Mouse (Mus musculus): ENCODE measurements around the gene Odf3. TPM values are rescaled to one million over a fixed set of nuclear protein-coding genes. Genes with fewer than 3 reads are reported as not detected.

Gene Odf3
- not detected in 2 replicates for total RNA-seq (2017)

- ATAC-seq (replicated peaks in 1 of 2; ENCODE audit: insufficient read depth in 1 of 2, low FRiP score in 2 of 2, low TSS enrichment in 1 of 2, low read depth in 1 of 2, poor library complexity in 2 of 2, severe bottlenecking in 2 of 2): no peak
Measured at GRCm38 (mm10) chr7:140847755-140848580, at the start of gene Odf3. Odf3 (plus strand) TSS chr7:140847805.

- no peak for ATAC-seq (replicated peaks in 1 of 2; ENCODE audit: insufficient read depth in 1 of 2, low FRiP score in 2 of 2, low TSS enrichment in 1 of 2, low read depth in 1 of 2, poor library complexity in 2 of 2, severe bottlenecking in 2 of 2)
Measured at GRCm38 (mm10) chr7:140798212-140798611, 49.4 kb upstream of the Odf3 start.

- no peak for ATAC-seq (replicated peaks in 1 of 2; ENCODE audit: insufficient read depth in 1 of 2, low FRiP score in 2 of 2, low TSS enrichment in 1 of 2, low read depth in 1 of 2, poor library complexity in 2 of 2, severe bottlenecking in 2 of 2)
Measured at GRCm38 (mm10) chr7:140802629-140803028, 45.0 kb upstream of the Odf3 start.

GRCm38 (mm10) chr7:140805704-140806103, 41.9 kb upstream of the Odf3 start:
- ATAC-seq (replicated peaks in 1 of 2; ENCODE audit: insufficient read depth in 1 of 2, low FRiP score in 2 of 2, low TSS enrichment in 1 of 2, low read depth in 1 of 2, poor library complexity in 2 of 2, severe bottlenecking in 2 of 2): peak; percentile 85 to 94

- no peak for ATAC-seq (replicated peaks in 1 of 2; ENCODE audit: insufficient read depth in 1 of 2, low FRiP score in 2 of 2, low TSS enrichment in 1 of 2, low read depth in 1 of 2, poor library complexity in 2 of 2, severe bottlenecking in 2 of 2)
Measured at GRCm38 (mm10) chr7:140810496-140810895, 37.1 kb upstream of the Odf3 start.

GRCm38 (mm10) chr7:140811714-140812113, 35.9 kb upstream of the Odf3 start:
- no peak for ATAC-seq (replicated peaks in 1 of 2; ENCODE audit: insufficient read depth in 1 of 2, low FRiP score in 2 of 2, low TSS enrichment in 1 of 2, low read depth in 1 of 2, poor library complexity in 2 of 2, severe bottlenecking in 2 of 2)

- no peak for ATAC-seq (replicated peaks in 1 of 2; ENCODE audit: insufficient read depth in 1 of 2, low FRiP score in 2 of 2, low TSS enrichment in 1 of 2, low read depth in 1 of 2, poor library complexity in 2 of 2, severe bottlenecking in 2 of 2)
Measured at GRCm38 (mm10) chr7:140812850-140813249, 34.8 kb upstream of the Odf3 start.

GRCm38 (mm10) chr7:140820173-140820572, 27.4 kb upstream of the Odf3 start:
- ATAC-seq (replicated peaks in 1 of 2; ENCODE audit: insufficient read depth in 1 of 2, low FRiP score in 2 of 2, low TSS enrichment in 1 of 2, low read depth in 1 of 2, poor library complexity in 2 of 2, severe bottlenecking in 2 of 2): no peak

- no peak for ATAC-seq (replicated peaks in 1 of 2; ENCODE audit: insufficient read depth in 1 of 2, low FRiP score in 2 of 2, low TSS enrichment in 1 of 2, low read depth in 1 of 2, poor library complexity in 2 of 2, severe bottlenecking in 2 of 2)
Measured at GRCm38 (mm10) chr7:140821305-140821652, 26.3 kb upstream of the Odf3 start.

GRCm38 (mm10) chr7:140821653-140822329, 25.8 kb upstream of the Odf3 start, which contains the start of gene Zfp941:
Zfp941 (minus strand) TSS chr7:140822178.
- peak; percentile 77 to 95 for ATAC-seq (replicated peaks in 1 of 2; ENCODE audit: insufficient read depth in 1 of 2, low FRiP score in 2 of 2, low TSS enrichment in 1 of 2, low read depth in 1 of 2, poor library complexity in 2 of 2, severe bottlenecking in 2 of 2)

- ATAC-seq (replicated peaks in 1 of 2; ENCODE audit: insufficient read depth in 1 of 2, low FRiP score in 2 of 2, low TSS enrichment in 1 of 2, low read depth in 1 of 2, poor library complexity in 2 of 2, severe bottlenecking in 2 of 2): no peak
Measured at GRCm38 (mm10) chr7:140822731-140823130, 24.9 kb upstream of the Odf3 start.

- peak; percentile 62 to 70 for ATAC-seq (replicated peaks in 1 of 2; ENCODE audit: insufficient read depth in 1 of 2, low FRiP score in 2 of 2, low TSS enrichment in 1 of 2, low read depth in 1 of 2, poor library complexity in 2 of 2, severe bottlenecking in 2 of 2)
Measured at GRCm38 (mm10) chr7:140828171-140828881, 19.3 kb upstream of the Odf3 start.

GRCm38 (mm10) chr7:140831447-140831846, 16.2 kb upstream of the Odf3 start:
- no peak for ATAC-seq (replicated peaks in 1 of 2; ENCODE audit: insufficient read depth in 1 of 2, low FRiP score in 2 of 2, low TSS enrichment in 1 of 2, low read depth in 1 of 2, poor library complexity in 2 of 2, severe bottlenecking in 2 of 2)

- no peak for ATAC-seq (replicated peaks in 1 of 2; ENCODE audit: insufficient read depth in 1 of 2, low FRiP score in 2 of 2, low TSS enrichment in 1 of 2, low read depth in 1 of 2, poor library complexity in 2 of 2, severe bottlenecking in 2 of 2)
Measured at GRCm38 (mm10) chr7:140833341-140833740, 14.3 kb upstream of the Odf3 start.

GRCm38 (mm10) chr7:140834968-140835757, 12.4 kb upstream of the Odf3 start, which contains the start of gene Urah:
Urah (plus strand) TSS chr7:140835018.
- ATAC-seq (replicated peaks in 1 of 2; ENCODE audit: insufficient read depth in 1 of 2, low FRiP score in 2 of 2, low TSS enrichment in 1 of 2, low read depth in 1 of 2, poor library complexity in 2 of 2, severe bottlenecking in 2 of 2): no peak

- ATAC-seq (replicated peaks in 1 of 2; ENCODE audit: insufficient read depth in 1 of 2, low FRiP score in 2 of 2, low TSS enrichment in 1 of 2, low read depth in 1 of 2, poor library complexity in 2 of 2, severe bottlenecking in 2 of 2): no peak
Measured at GRCm38 (mm10) chr7:140835758-140836087, 11.9 kb upstream of the Odf3 start.
